Mouse (Mus musculus): Measurements from ENCODE around the gene Tcp10a. TPM values are rescaled to one million over a fixed set of nuclear protein-coding genes. Genes with fewer than 3 reads are reported as not detected.
"Not testable (repeated sequence)": the region's sequence is repeated elsewhere in the genome, so short reads cannot be mapped to it uniquely, and the experiment has no call there.

The Tcp10a gene
- polyA plus RNA-seq, 1 experiment from 2014 or later, result not detected

DNA sequence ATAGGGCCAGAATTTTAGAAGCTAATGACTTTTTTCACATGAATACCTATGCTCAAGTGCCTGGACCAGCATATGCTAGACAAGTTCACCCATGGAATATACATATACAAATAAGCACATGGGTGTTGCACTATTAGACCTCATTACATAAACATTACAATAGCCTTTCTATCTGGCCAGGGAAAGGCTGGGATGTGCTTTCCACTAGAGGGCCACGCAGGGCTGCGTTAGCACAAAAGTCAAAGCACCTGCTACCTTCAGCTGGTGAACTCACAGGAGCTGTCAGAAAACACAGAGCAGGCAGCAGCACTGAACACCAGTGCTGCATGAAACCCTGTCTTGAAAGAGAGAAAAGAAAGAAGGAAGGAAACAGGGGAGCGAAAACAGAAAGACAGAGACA lies 53.5 kb downstream of the Tcp10a start:
- H3K27ac ChIP-seq; ATAC-seq; H3K9me3 ChIP-seq (replicated peaks); H3K4me1 ChIP-seq; H3K4me2 ChIP-seq; H3K4me3 ChIP-seq; H3K27me3 ChIP-seq; H3K9ac ChIP-seq; H3K36me3 ChIP-seq (ENCODE audit: poor library complexity, severe bottlenecking): not testable (repeated sequence)
- WGBS, result 8% methylated on average over 2 of the region's 3 CpGs

DNA sequence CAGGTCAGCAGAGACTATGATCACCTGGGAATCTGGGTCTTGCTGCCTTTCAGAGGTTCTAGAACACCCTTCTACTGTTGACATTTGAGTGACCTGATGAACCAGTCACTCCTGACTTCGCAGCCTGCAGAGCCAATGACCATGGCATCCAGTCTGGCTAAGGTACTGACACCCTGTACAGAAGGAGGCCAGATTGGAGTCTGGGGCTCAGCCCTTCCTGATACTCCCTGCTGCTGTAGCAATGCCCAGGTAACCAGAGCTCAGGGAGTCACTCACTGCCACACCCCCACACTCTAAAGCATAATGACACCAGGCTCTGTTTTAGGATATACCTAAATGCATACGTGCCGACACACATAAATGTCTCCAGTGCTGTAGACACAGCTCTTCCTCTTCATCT lies 58.3 kb downstream of the Tcp10a start:
- H3K4me3 ChIP-seq; H3K9me3 ChIP-seq (replicated peaks); H3K4me2 ChIP-seq; ATAC-seq; H3K4me1 ChIP-seq; H3K27ac ChIP-seq; H3K9ac ChIP-seq; H3K27me3 ChIP-seq; H3K36me3 ChIP-seq (ENCODE audit: poor library complexity, severe bottlenecking): not testable (repeated sequence)
- WGBS, result 85% methylated on average over 1 of the region's 3 CpGs

GRCm38 (mm10) chr17:7383167-7384143 lies 59.0 kb downstream of the Tcp10a start:
- not testable (repeated sequence) for H3K27ac ChIP-seq; H3K4me1 ChIP-seq; H3K9me3 ChIP-seq (replicated peaks); ATAC-seq; H3K4me2 ChIP-seq; H3K9ac ChIP-seq; H3K27me3 ChIP-seq; H3K4me3 ChIP-seq; H3K36me3 ChIP-seq (ENCODE audit: poor library complexity, severe bottlenecking)
- 91% methylated on average over 12 of the region's 13 CpGs for WGBS

- not testable (repeated sequence) for H3K27ac ChIP-seq; H3K9me3 ChIP-seq (replicated peaks); H3K27me3 ChIP-seq; H3K36me3 ChIP-seq (ENCODE audit: poor library complexity, severe bottlenecking); ATAC-seq; H3K4me1 ChIP-seq; H3K4me3 ChIP-seq; H3K4me2 ChIP-seq; H3K9ac ChIP-seq
- 76% methylated on average over 3 of the region's 3 CpGs for WGBS
Observed at GRCm38 (mm10) chr17:7385364-7385763, 60.9 kb downstream of the Tcp10a start, which contains the start of gene Unc93a2. Gene Unc93a2, minus strand, starts transcription at chr17:7385464.

DNA sequence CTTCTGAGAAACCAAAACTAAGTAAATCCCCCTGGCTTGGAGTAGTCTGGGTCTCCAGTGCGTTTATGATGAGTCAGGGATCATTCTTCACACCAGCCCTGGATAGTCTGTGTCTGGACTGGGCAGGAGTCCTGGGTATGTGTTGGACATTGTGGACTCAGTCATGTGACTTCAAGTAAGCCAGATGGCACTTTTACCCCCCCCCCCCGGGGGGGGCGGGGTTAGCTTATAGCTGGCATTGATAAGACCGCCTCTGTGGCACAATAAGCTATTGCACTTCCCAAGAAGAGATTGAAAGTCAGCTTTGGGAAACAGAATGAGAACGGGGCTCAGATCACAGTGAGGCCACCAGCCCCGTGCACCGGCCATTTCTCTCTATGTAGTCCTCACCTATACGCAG lies 61.6 kb downstream of the Tcp10a start:
- not testable (repeated sequence) for H3K36me3 ChIP-seq (ENCODE audit: poor library complexity, severe bottlenecking); H3K9ac ChIP-seq; H3K9me3 ChIP-seq (replicated peaks); H3K4me2 ChIP-seq; H3K4me3 ChIP-seq; H3K4me1 ChIP-seq; H3K27me3 ChIP-seq; H3K27ac ChIP-seq
- 63% methylated on average over 8 of the region's 8 CpGs for WGBS
- peak; percentile 39; the same call in 1 of the 2 replicates for ATAC-seq

- H3K9me3 ChIP-seq (replicated peaks); H3K9ac ChIP-seq; H3K4me3 ChIP-seq; H3K27me3 ChIP-seq; H3K4me1 ChIP-seq; H3K36me3 ChIP-seq (ENCODE audit: poor library complexity, severe bottlenecking); ATAC-seq; H3K27ac ChIP-seq; H3K4me2 ChIP-seq: not testable (repeated sequence)
- no CpG with 5 or more reads among the region's 2 CpGs for WGBS
Observed at GRCm38 (mm10) chr17:7388341-7388957, 64.0 kb downstream of the Tcp10a start.

DNA sequence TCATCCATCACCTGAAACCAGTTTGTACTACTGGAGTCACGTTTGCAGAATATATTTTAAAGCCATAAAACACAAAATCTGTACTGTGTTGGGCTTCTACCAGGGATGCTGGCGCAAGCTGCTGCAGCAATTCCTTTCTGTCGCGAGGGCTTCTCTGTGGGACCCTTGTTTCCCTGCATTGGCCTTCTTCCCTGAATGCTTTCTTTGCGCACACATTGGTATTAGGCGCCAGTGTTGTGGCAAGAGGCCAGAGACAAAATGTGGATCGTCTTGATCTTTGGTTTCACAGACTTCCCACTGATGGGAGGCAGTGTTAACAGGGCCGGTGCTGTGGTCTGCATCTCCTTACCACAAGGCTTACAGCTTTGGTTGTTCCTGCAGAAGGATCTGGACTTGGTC lies 64.5 kb downstream of the Tcp10a start:
- not testable (repeated sequence) for H3K9me3 ChIP-seq (replicated peaks); ATAC-seq; H3K36me3 ChIP-seq (ENCODE audit: poor library complexity, severe bottlenecking); H3K4me3 ChIP-seq; H3K27me3 ChIP-seq; H3K4me1 ChIP-seq; H3K4me2 ChIP-seq; H3K27ac ChIP-seq; H3K9ac ChIP-seq
- 68% methylated on average over 8 of the region's 8 CpGs for WGBS

DNA sequence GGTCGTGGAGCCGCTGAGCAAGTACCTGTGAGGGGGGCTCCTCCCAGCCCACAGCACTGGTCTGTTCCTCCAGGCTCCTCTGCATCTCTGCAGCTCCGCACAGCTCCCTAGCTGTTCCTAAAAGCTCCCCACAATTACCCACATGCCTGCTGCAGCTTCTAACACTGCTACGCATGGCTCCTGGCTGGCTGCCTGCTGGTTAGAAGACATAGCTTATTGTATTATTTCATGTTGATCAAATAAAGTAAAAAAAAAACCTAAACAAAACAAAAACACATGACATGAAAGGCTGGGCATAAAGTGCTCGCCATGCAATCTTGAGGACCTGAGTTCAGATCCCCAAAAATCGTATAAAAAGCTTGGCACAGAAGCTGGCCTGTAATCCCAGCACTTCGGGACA lies 65.5 kb downstream of the Tcp10a start:
- not testable (repeated sequence) for H3K9ac ChIP-seq; H3K27ac ChIP-seq; H3K4me1 ChIP-seq; ATAC-seq; H3K36me3 ChIP-seq (ENCODE audit: poor library complexity, severe bottlenecking); H3K4me3 ChIP-seq; H3K9me3 ChIP-seq (replicated peaks); H3K4me2 ChIP-seq; H3K27me3 ChIP-seq
- WGBS, result 67% methylated on average over 7 of the region's 7 CpGs

- ATAC-seq; H3K9me3 ChIP-seq (replicated peaks); H3K4me1 ChIP-seq; H3K9ac ChIP-seq; H3K27me3 ChIP-seq; H3K36me3 ChIP-seq (ENCODE audit: poor library complexity, severe bottlenecking); H3K4me2 ChIP-seq; H3K27ac ChIP-seq; H3K4me3 ChIP-seq: not testable (repeated sequence)
- WGBS, result 81% methylated on average over 7 of the region's 7 CpGs
Observed at GRCm38 (mm10) chr17:7395116-7395515, 70.7 kb downstream of the Tcp10a start.

Other genes with a start within 250 kb of the Tcp10a start
- 17.7 and 20.9 TPM in 2 replicates for gene Rps6ka2, start 154.5 kb upstream of the Tcp10a start, polyA plus RNA-seq (2015; fragmentation: Nextera tagmentation; extraction: Ambion mirVana)
- not detected in 2 replicates for gene Ttll2, start 28.1 kb downstream of the Tcp10a start, polyA plus RNA-seq (2015; fragmentation: Nextera tagmentation; extraction: Ambion mirVana)
- gene Gm49630, start 47.3 kb downstream of the Tcp10a start, polyA plus RNA-seq (2015; fragmentation: Nextera tagmentation; extraction: Ambion mirVana), result not detected in 2 replicates
- not detected in 2 replicates for gene Unc93a2, start 60.8 kb downstream of the Tcp10a start, polyA plus RNA-seq (2015; fragmentation: Nextera tagmentation; extraction: Ambion mirVana)

Measured in forebrain, embryonic 13.5 days (tissue).